Mouse (Mus musculus) small intestine, adult 10 weeks (tissue): Measurements from ENCODE around the gene Iqgap3. TPM values are rescaled to one million over a fixed set of nuclear protein-coding genes. Genes with fewer than 3 reads are reported as not detected.

ENCODE experiments used
- polyA plus RNA-seq: library from polyadenylated mRNA; stranded (reverse); fragments of 350-450 nt; fragmentation: Illumina TruSeq; extraction: RNeasy Lipid Tissue Mini Kit (QIAGEN cat#74804); gene quantifications from one replicate; pipeline ENCODE4 v1.2.3, GENCODE M21; 2014; ENCODE audit warnings: low replicate concordance

Gene Iqgap3
- 0.85 TPM for polyA plus RNA-seq

DNA sequence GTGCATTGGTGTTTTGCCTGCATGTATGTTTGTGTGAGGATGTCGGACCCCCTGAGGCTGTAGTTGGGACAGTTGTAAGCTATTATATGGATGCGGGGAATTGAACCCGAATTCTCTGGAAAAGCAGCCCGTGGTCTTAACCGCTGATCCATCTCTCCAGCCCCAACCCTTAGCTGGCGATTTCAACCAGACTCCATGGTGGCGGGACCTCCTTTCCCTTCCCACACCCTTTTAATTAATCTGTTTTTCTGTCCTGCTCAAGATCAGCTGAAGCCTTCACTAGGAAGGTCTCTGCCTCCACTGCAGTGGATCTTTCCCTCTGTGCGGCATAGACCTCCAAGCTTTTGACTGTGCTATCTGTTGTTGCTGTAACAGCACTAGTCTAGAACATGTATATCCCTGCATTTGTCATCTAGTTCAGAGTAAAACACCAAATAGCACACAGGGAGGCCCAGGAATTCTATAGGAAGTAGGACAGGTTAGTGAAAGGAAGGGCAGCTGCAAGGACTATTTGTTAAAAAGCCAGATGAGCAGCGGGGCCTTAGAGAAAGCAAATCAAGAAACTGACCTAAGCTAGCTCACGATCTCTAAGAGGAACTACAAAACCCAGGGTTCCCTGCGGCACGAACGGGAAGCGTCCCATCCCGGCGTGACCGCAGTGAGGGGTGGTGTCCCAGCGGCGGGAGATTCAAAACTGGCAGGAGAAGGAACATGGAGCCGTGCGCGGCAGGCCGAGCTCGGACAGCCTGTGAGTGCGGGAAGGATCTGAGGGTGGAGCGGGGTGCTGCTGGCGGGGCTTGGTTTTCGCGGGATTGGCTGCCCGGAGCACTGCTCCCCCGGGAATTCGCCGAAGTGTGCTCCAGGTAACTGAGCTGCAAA, at the start of gene Iqgap3:
Gene Iqgap3 (plus strand): TSS at position 627 of the 879 bp plus-strand sequence.

DNA sequence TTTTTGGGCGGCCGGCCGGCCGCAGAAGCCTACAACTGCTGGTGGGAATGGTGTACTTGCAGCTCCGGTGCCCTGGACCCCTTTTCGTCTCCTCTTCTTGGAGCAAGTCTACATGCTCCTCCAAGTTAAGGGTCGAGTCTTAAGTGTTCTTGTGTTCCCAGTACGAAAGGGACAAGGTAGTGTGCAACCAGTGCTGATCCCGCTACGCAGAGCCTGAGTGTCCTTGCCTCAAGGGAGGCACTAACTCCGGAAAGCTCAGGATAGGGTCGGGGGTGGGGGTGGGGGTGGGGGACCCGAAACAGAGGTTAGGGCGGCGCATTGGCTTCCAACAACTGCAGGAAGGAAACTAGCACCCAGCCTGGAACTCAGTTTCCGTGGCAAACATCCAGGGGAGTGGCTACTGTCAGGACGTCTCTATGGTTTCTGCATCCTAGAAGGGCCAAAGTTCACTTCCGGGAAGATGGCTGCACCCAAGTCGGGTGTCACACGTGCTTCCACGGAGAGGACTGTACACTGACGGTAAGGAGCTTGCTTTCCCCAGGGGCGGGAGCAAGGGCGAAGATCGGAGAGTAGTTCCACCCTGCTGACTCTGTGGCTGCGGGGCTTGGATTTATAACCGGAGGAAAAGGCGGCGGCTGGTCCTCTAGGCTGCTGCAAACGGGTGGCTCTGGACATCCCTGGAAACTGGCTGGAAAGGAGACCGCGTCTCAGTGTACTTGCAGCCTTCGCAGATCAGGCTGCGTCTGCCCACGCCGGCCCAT, 38.9 kb upstream of the Iqgap3 start, which contains the start of gene Gpatch4:
Gene Gpatch4 (plus strand): TSS at position 448 of the 761 bp plus-strand sequence.

DNA sequence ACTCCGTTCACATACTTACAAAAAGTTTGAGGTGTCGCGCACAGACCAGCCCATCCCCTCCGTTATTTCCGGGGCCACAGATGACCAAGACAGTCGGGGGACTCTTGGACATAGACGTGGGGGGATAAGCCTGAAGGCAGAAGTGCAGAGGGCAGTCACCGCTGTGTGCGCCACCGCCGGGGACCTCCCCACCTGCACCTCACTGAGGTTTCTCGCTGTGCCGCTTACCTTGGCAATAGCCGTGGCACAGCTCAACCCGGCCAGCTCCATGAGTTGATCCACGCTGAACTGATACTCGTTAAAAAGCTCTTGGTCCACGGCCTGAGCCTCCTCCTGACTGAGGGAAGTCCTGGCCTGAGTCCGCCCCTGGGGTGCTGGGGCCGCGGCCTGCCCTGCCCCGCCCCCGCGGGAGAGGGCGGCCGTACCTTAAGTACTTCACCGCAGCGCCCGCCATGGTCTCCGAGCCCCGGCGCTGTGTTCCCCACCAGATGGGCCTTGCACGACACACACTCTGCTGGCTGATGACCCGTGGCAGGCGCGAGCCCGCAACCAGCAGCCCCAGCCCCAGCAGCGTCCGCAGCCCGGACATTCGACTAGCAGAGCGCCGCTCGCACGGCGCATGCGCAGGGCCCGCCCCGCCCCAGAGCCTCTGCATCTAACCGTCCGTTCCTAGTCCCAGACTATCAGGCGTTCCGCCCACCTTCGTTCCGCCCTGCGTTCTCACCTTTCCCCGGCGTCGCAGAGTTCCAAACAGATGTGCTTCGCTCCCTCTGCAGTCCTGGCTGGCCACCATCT, 23.7 kb upstream of the Iqgap3 start, which contains the start of gene Naxe:
Gene Naxe (minus strand): TSS at position 594 of the 795 bp plus-strand sequence.

DNA sequence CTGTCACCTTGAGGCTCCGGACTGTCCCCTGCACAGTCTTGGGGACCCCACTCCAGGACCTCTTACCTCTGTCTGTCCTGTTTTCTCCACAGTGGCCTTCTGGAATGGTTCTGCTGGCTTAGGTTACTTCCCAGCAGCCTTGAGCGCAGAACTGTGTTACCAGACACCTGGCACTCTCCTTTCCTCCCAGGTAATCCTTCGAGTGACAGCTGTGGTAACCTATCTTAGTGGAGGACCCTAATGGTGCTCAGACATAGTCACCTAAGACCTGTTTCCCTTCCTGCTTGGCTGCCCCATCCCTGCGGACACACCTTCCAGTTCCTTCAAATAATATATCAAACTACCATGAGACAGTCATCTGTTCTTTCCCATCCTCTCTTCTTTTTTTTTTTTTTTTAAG, 3.6 kb upstream of the Iqgap3 start, which contains the start of gene Ttc24:
Gene Ttc24 (minus strand): TSS at position 101 of the 400 bp plus-strand sequence.

DNA sequence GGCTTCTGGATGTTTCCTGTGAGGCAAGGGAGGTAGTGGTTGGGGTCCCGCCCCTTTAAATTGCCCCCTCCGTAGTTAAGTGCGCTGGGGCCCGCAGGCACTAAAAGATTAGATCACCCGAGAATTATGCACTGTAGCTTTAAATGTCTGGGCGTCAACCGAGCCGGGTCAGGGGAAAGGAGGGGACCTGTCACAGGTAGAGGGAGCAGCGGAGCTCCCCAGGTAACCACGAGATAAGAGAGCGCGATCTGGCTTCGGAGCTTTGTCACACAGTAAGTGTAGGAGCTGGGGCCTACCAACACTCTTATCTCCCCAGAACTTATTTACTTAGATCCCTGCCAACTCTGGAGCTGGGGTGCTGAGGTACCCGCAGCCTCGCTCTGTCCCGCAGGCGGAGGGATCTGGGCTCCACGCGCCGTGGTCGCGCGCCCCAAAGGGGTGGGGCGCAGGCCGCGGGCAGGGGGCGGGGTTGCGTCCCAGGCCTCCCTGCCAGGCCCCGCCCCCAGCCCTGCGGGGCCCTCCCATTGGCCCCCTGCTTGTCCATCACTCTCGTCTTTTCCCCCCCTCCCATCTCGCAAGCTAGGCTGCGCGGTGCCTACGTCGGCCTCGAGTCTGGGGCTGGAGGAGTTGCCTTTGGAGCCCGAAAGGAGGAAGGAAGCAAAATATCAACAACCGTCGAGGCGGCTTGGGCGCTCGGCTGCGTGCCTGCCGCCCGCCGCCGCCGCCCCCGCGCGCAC, 60.2 kb downstream of the Iqgap3 start, which contains the start of gene Mef2d:
Gene Mef2d (plus strand): TSS at position 586 of the 737 bp plus-strand sequence.

Other genes starting within 250 kb of the Iqgap3 start
- gene Sh2d2a, start 235.2 kb upstream of the Iqgap3 start, polyA plus RNA-seq = 0.41 TPM
- 1.0 TPM for gene Prcc, start 196.4 kb upstream of the Iqgap3 start, polyA plus RNA-seq
- gene Hdgf, start 175.7 kb upstream of the Iqgap3 start, polyA plus RNA-seq = 96.9 TPM
- 154 TPM for gene Mrpl24, start 162.5 kb upstream of the Iqgap3 start, polyA plus RNA-seq
- gene Isg20l2, start 151.7 kb upstream of the Iqgap3 start, polyA plus RNA-seq = 19.9 TPM
- gene Rrnad1, start 151.3 kb upstream of the Iqgap3 start, polyA plus RNA-seq = 5.8 TPM
- gene Crabp2, start 133.3 kb upstream of the Iqgap3 start, polyA plus RNA-seq = not detected
- gene Nes, start 110.9 kb upstream of the Iqgap3 start, polyA plus RNA-seq = 2.1 TPM
- not detected for gene Bcan, start 81.7 kb upstream of the Iqgap3 start, polyA plus RNA-seq
- not detected for gene Hapln2, start 54.4 kb upstream of the Iqgap3 start, polyA plus RNA-seq
- gene Gpatch4, start 38.9 kb upstream of the Iqgap3 start, polyA plus RNA-seq = 3.5 TPM
- 6.2 TPM for gene Naxe, start 23.5 kb upstream of the Iqgap3 start, polyA plus RNA-seq
- gene Ttc24, start 3.7 kb upstream of the Iqgap3 start, polyA plus RNA-seq = not detected
- 7.2 TPM for gene Mef2d, start 60.4 kb downstream of the Iqgap3 start, polyA plus RNA-seq
- not detected for gene Rhbg, start 172.7 kb downstream of the Iqgap3 start, polyA plus RNA-seq
- gene Gm38392, start 205.2 kb downstream of the Iqgap3 start, polyA plus RNA-seq = not detected
- gene Tsacc, start 215.0 kb downstream of the Iqgap3 start, polyA plus RNA-seq = 2.2 TPM
- gene Cct3, start 215.1 kb downstream of the Iqgap3 start, polyA plus RNA-seq = 58.0 TPM
- 1.4 TPM for gene Glmp, start 243.1 kb downstream of the Iqgap3 start, polyA plus RNA-seq